Mouse (Mus musculus): ENCODE results near the gene Sec14l2.

The Sec14l2 gene

GRCm38 (mm10) chr11:4099447-4099846, 23.8 kb downstream of the Sec14l2 start:
- no peak for DNase-seq (ENCODE audit: low spot score in 2 of 2)

DNA sequence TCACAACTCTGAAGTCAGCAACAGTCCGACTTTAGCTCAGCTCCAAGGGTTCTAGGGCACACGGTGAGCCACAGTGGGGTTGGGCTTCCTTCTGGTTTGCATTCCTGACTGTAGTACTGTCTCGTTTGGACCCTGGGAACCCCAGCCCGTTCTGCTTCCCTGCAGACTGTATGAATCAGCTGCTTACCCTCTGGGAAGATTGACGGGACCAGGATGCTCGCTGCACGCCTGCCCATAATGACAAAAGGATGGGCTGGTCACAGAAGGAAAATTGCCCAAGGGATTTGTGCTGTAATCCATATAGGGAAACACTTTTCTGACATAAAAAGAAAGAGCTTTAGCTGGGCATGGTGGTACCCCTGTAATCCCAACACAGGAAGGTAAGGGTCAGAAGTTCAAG, 24.4 kb downstream of the Sec14l2 start:
- no peak for DNase-seq (ENCODE audit: low spot score in 2 of 2)

GRCm38 (mm10) chr11:4098120-4098519, 25.1 kb downstream of the Sec14l2 start:
- no peak for DNase-seq (ENCODE audit: low spot score in 2 of 2)

DNA sequence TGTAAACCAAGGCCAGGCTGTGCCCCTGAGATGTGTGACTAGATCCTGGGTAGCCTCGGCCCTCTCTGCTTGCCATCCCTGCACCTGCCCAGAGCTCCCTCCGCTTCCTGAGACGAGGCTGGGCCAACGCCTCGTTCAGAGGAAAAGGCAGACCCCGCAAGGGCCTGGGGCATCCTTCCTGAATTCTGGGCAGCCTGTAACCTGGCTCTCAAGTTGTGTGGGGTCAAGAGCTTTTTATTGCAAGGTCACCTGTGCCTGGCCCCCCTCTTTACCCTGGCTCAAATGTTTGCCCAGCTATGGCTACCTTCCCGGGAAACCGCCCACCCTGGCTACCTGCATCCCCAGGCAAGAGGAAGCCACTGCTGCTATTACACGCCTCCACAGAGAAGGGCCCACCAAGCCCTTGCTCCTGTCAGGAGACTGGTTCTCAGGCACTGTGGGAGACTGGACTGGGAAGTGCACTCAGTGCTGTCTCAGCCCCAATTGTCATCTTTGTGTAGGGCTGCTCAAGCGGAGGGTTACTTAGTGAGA, 26.1 kb downstream of the Sec14l2 start:
- no peak for DNase-seq (ENCODE audit: low spot score in 2 of 2)

GRCm38 (mm10) chr11:4096054-4096984, 26.9 kb downstream of the Sec14l2 start:
- DNase-seq (ENCODE audit: low spot score in 2 of 2): peak; percentile 98

- DNase-seq (ENCODE audit: low spot score in 2 of 2): peak; percentile 61 to 74
Measured at GRCm38 (mm10) chr11:4095171-4096053, 27.8 kb downstream of the Sec14l2 start, which contains the start of gene Mtfp1. Gene Mtfp1, minus strand, starts transcription at chr11:4095445.

GRCm38 (mm10) chr11:4094378-4095170, 28.6 kb downstream of the Sec14l2 start:
- DNase-seq (ENCODE audit: low spot score in 2 of 2): peak; percentile 84 to 85

DNA sequence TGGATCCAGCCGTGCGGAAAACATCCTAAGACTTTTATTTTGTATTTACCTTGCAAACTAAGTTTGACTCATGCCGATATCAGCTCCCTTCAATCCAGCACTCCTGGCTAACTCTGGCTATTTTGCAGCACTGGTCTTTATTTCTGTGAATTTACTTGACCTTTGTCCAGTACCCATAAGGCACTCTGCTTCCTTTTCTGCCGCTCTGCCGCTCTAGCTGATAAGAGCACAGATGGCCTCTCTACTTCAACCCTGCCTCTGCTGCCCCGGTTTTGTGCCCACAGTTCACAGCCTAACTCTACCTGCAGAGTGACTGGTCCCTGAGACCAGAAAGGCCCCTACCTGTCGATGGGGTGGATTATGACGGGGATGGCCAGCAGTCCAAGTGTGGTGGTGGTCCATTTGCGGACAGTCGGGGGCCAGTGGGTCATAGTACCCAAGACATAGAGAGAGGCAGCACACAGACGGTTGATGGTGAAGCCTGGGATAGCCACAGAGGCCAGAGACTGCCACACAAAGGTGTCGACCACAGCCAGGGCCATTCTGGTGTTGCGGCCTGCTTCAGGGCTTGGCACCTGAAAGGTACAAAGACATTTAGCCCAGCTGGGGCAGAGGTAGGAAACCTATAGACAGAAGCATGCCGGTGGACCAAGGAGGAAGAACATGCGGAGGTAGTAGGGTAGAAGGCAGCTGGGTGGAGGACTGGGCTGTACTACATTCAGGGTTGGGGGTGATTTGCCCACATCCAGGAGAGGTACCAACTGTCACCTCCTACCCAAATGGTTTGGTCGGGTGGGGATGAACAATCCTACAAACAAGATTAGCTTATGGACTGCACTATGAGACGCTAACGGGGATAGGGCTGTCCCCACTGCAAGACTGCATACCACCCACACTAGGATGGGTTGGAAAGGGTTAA, 29.5 kb downstream of the Sec14l2 start:
- DNase-seq (ENCODE audit: low spot score in 2 of 2): peak in 1 of 2 experiments; percentile 48

DNA sequence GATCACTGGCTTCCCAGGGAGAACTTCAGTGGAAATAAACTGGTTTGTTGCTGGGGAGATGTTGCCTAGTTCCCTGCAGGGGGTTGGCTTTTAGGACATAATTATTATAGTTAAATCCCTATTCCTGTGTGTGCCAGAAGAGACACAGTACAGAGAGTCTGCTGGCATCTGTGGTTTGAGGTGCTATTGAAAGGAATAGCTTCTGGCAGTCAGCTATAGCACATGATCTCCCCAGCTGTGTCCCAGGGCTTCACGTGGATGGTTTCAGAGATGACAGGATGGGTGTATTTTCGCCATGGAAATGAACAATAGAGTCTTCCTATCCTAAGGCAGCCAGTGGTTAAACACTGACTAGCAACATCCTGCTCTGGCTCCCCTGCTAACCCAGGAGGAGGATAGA, 35.9 kb downstream of the Sec14l2 start:
- DNase-seq (ENCODE audit: low spot score in 2 of 2): peak; percentile 33 to 46

GRCm38 (mm10) chr11:4086246-4086645, 37.0 kb downstream of the Sec14l2 start:
- DNase-seq (ENCODE audit: low spot score in 2 of 2): no peak

DNA sequence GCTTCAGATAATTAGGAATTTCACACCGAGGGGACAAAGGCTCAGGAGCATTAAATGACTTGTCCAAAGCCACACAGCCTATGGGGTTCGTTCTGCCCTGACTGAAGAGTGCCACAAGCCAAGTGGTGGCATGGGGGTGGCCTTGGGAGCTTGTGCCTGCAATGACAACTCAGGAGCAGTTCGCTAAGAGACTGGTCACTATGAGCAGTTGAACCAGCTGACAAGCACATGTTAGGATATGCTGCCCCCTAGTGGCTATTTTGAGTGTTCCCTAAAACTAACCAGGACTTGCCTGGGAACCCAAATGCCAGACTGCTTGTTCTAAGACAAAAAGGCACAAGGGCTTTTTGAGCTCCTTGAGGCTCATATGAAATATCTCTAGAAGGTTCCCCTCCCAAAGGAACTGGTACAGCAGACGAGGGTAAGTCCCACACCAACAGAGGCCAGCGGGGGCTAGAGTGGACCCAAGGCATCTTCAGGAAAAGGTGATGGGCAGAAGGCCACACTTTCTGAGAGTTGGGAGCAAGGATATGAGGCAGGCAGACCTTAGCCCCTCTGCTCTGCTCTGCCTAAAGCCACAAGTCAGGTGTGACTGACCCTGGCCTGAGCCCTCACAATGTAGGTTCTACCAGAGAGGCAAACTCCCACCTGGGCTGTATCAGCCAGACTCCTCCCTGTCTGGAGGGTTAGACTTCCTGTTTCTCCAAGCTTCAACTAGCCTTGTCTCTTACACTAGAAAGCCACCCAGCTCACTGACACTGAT, 39.7 kb downstream of the Sec14l2 start:
- DNase-seq (ENCODE audit: low spot score in 2 of 2): peak; percentile 71 to 83

DNA sequence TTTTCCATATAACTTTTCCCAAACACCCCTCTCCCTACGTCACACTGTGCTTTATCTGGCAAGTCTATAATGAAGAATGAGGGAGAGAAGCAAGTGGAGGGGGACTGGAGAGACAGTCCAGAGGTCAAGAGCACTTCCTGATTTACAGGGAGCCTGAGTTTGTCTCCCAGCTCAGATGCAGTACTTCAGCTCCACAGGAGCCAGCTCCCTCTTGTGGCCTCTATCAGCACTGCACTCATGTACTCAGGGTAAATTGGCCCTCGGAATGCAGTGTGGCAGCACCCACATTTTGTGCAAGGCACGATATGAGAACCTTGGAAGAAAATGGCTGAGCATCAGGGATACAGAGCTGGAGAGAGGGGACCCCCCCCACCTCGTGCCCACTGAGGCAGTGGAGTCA, 43.0 kb downstream of the Sec14l2 start:
- peak; percentile 84 to 87 for DNase-seq (ENCODE audit: low spot score in 2 of 2)

GRCm38 (mm10) chr11:4078267-4078933, 44.8 kb downstream of the Sec14l2 start:
- DNase-seq (ENCODE audit: low spot score in 2 of 2): no peak

GRCm38 (mm10) chr11:4076633-4077032, 46.6 kb downstream of the Sec14l2 start:
- no peak for DNase-seq (ENCODE audit: low spot score in 2 of 2)

DNA sequence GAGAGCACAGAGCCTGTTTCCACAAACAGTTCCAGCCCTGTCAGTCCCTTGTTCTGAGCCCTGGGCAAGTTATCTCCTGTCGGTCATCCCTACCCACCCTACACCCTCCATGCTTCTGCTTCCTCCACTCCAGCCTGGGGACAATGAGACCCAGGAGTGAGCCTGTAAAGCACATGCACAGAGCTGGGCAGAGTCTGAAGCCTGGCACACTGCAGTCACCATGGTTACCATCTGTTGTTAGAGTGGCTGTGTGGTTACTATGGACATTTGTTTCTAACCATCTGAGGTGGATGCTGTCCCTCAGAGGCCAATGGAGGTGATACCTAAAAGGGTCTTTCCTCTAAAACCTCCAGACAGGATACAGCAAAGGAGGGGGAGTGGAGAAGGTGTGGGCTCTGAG, 53.6 kb downstream of the Sec14l2 start:
- DNase-seq (ENCODE audit: low spot score in 2 of 2): peak in 1 of 2 experiments; percentile 25

DNA sequence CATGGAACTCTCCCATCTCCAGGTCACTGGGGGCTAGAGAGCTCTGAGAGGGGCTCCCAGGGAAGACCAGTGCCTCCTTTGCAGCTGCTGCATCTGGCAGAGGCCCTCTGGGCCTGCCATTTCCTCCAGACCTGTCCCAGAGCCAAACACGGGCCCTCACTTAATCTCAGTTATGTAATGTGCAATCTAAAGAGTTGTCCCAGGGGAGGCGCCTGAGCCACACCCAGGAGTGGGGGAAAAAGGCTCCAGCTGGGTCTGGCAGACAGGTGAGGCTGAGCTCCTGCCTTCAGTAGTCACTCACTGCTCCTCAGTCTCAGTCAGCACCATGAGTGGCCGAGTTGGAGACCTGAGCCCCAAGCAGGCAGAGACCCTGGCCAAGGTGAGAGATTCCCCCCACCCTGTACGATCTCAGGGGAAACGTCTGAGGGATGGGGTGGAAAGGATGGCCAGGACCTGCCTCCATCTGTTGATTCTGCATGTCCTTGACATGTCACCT, 58.5 kb downstream of the Sec14l2 start, which contains the start of gene Sec14l3:
Sec14l3 (plus strand) TSS at position 215 of the 496 bp plus-strand sequence.
- DNase-seq (ENCODE audit: low spot score in 2 of 2): no peak

DNA sequence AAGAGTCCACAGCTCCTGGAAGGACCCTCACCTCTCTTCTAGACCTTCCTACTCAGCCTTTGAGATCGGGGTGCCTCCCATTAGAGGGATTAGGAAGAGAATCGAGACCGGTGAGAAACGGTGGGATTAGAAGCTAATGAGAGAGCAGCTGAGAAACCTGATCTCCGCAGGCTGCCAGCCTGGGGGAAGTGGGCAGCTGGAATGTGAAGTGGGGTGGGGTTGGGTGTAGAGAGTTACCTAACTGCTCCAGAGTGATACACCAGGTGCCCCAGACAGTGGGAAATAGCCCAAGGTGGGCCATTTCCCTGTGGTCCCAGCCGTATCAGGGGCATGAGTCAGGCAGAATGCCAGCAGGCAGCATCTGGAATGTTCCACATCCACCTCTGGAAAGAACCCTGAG, 60.2 kb downstream of the Sec14l2 start:
- DNase-seq (ENCODE audit: low spot score in 2 of 2): no peak

- DNase-seq (ENCODE audit: low spot score in 2 of 2): no peak
Measured at GRCm38 (mm10) chr11:4062523-4062922, 60.7 kb downstream of the Sec14l2 start.

Measured in right cerebral cortex, adult 2 months (tissue).